Mouse (Mus musculus): ENCODE measurements around the gene Misp.

- no peak for TF ChIP-seq CTCF (conservative IDR thresholded peaks at IDR 0.05; ENCODE audit: low read length)
- TF ChIP-seq POU5F1 (IDR thresholded peaks at IDR 0.05; ENCODE audit: borderline replicate concordance, low read length) = no peak
These were observed 20.3 kb upstream of the Misp start for GRCm38 (mm10) chr10:79800508-79800907.

Measured in E14TG2a.4 (cell line).